Mouse (Mus musculus): Measurements from ENCODE around the gene Ier2. TPM values are rescaled to one million over a fixed set of nuclear protein-coding genes. Genes with fewer than 3 reads are reported as not detected.
A peak's percentile ranks its signal among the peaks of the same experiment; 100 is the strongest.

Ier2 gene
- polyA plus RNA-seq, 1 experiment from 2014 or later, result 140 TPM

DNA sequence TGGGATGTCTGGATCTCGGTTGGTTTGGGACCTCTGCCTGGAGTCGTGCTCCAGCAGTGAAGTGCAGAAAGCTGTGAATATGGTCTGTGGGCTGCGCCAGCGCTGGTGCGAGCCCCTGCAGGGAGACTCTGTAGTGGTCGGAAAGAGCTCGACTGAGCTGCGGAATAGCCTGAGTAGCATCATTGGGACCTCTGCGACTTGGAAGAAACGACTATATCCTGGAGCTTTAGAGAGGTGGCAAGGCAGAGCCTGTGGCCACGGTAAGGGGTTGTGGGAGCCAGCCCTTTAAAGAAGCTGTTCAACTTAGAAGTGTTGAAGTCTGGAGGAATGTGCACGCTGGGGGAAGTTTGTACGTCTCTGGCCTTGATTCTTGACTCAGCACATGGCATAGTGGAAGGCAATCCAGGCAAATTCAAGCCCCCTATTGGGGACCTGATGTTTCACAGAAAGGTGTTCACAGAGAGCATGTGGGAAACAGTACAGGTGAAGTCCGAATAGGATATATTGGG is 2.8 kb upstream of the Ier2 start:
- H3K4me1 ChIP-seq, result peaks cover 26% of the 10 kb centered on the region
- no peaks in the 10 kb centered on the region for H3K27me3 ChIP-seq (replicated peaks; ENCODE audit: low read depth, poor library complexity, severe bottlenecking)
- DNase-seq (ENCODE audit: low spot score), result no peak
- peaks cover 38% of the 10 kb centered on the region for H3K36me3 ChIP-seq (replicated peaks)
- H3K9me3 ChIP-seq, result no peaks in the 10 kb centered on the region
- peak overlapping the region; percentile 99 for H3K4me3 ChIP-seq
- WGBS, result 2% methylated on average over 14 of the region's 14 CpGs
- H3K27ac ChIP-seq (replicated peaks), result peak overlapping the region; percentile 96

DNA sequence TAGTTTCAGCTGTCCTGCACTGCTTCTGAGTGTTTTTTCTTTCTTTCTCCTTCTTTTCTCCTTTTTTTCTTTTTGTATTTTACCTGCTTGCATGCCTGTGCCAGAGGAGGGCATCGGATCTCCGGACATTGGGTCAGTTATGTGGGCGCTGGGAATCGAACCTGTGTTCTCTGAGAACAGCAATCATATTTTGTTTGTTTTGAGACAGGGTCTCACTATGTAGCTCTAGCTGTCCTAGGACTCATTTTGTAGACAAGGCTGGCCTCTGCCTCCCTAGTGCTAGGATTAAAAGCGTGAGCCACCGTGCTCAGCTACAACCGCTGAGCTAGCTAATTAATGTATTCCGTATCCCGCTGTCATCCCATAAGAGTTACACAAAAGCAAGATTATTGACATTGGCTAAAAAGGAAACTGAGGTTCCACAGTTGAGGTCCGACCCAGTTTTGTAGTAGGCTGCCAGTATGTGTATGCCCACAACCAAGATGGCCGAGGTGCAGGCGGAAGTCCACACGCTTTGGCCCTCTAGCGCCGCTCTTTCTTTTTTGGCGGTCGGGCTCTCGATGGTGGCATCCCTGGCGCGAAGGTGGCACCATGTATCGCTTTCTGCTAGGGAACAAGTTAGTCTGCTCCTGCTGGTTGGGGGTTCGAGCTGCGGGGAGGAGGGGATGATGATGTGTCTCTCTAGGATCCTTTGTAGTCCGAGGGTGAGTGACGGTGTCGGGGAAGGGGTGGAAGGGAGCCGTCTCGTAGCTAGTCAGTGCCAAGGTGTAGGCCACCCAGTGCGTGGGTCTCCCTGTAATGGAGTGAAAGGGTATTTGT is 2.1 kb upstream of the Ier2 start:
- H3K27me3 ChIP-seq (replicated peaks; ENCODE audit: low read depth, poor library complexity, severe bottlenecking), result no peaks in the 10 kb centered on the region
- peak overlapping the region; percentile 99 for H3K4me3 ChIP-seq
- peak overlapping the region; percentile 96 for H3K27ac ChIP-seq (replicated peaks)
- peaks cover 32% of the 10 kb centered on the region for H3K4me1 ChIP-seq
- no peaks in the 10 kb centered on the region for H3K9me3 ChIP-seq
- DNase-seq (ENCODE audit: low spot score), result peak; percentile 84
- under 1% methylated on average over 29 of the region's 29 CpGs for WGBS
- H3K36me3 ChIP-seq (replicated peaks), result peaks cover 32% of the 10 kb centered on the region

DNA sequence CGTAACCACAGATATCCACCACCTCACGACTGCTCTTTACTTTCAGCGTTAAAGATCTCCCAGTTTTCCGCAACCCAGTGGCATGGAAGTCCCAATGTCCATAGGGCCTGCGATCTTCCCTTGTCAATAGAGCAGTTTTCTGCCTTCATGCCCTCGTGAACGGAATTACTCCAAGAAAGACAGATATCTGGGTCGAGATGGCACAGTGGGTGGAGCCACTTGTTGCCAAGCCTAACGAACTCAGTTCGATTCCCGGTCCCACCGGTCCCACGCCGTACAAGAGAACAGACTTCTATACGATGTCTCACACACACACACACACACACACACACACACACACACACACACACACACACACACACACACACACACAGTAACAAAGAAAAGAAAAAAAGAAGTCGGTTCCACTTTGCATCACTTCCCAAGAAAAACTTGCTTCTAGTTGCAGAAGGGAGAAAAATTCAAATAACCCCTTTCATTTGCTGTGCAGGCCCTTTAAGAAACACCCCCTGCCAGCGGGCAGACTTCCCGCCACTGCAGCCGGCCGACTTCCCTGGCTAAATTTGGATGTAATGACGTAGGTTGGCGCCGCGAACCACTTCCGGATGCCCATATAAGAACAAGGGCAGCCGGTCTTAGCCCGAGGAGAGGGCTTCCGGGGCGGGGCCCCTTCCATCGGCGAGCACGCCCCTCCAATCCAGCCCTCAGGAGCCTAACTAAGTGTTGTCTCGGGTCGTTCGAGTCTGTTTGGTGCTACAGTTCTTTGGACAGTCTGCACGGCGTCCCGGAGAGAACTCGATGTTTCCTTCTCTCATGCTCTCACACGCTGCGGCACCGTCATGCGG is 1.1 kb upstream of the Ier2 start:
- Histone ChIP-seq H3K4me3 (peak overlapping the region; percentile 99), H3K27ac (replicated peaks) (peak overlapping the region; percentile 96), H3K36me3 (replicated peaks) (peaks cover 22% of the 10 kb centered on the region), H3K9me3 (no peaks in the 10 kb centered on the region), H3K4me1 (peaks cover 43% of the 10 kb centered on the region), H3K27me3 (replicated peaks; ENCODE audit: low read depth, poor library complexity, severe bottlenecking) (no peaks in the 10 kb centered on the region)
- 4% methylated on average over 43 of the region's 43 CpGs for WGBS
- DNase-seq (ENCODE audit: low spot score), result peak; percentile 98

DNA sequence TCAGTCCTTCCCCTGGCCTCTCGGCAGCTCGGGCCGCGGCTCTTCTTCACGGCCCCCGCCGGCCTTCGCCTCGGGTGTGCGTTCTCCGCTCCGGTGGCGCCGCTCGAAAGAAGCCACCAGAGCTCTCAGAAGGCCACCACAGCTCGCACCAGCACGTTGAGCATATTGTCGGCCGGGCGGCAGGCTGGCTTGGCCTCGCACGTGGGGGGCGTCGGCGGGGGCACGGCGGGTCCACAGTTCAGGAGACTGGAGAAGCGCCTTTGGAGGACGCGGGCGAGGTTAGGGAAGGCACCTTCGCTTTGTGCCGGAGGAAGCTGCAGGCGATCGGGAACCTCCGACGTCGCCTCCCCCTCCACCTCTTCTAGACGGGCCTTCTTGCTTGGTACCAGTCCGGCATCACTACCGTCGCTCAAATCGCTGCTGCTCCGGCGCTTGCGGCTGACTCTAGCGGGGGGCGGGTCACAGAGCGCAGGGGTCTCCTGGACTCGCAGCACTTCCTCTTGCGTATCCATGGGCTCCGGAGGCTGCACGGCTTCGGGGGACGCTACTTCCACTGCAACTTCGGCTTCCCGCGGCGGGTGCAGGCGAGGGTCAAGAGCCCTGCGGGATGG is 586 bp downstream of the Ier2 start:
- Histone ChIP-seq H3K4me1 (peaks cover 60% of the 10 kb centered on the region), H3K36me3 (replicated peaks) (peaks cover 11% of the 10 kb centered on the region; the same call in 1 of the 2 replicates)

DNA sequence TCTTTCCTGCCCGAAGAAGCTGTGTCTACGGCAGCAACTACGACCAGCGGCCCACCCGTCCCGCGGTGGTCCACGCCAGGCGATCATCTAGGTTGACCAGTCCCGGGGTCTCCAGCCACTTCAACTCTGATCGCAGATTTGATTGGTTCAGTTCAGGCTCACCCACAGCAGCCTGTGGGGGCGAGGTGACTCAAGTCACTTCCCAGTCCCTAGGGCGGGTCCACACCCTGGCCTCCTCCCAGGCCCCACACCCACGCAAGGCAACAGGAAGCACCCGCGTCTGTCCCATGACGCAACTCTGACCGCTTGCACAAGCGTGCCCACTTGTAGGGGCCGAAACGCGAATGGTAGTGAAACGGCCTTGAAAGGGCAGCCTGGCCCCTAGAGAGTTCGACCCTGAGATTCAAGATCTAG is 1.2 kb downstream of the Ier2 start:
- Histone ChIP-seq H3K27ac (replicated peaks) (peak overlapping the region; percentile 96), H3K36me3 (replicated peaks) (peaks cover 8% of the 10 kb centered on the region; the same call in 1 of the 2 replicates), H3K27me3 (replicated peaks; ENCODE audit: low read depth, poor library complexity, severe bottlenecking) (no peaks in the 10 kb centered on the region), H3K4me1 (peaks cover 66% of the 10 kb centered on the region), H3K4me3 (peak overlapping the region; percentile 99), H3K9me3 (no peaks in the 10 kb centered on the region)
- DNase-seq (ENCODE audit: low spot score), result peak; percentile 72
- under 1% methylated on average over 24 of the region's 24 CpGs for WGBS

More for the DNA sequence above, 586 bp downstream of the Ier2 start:
- Histone ChIP-seq H3K27me3 (replicated peaks; ENCODE audit: low read depth, poor library complexity, severe bottlenecking) (no peaks in the 10 kb centered on the region), H3K27ac (replicated peaks) (peak overlapping the region; percentile 96), H3K4me3 (peak overlapping the region; percentile 99), H3K9me3 (no peaks in the 10 kb centered on the region)
- DNase-seq (ENCODE audit: low spot score), result peak; percentile 76
- WGBS, result under 1% methylated on average over 61 of the region's 61 CpGs

GRCm38 (mm10) chr8:84660819-84661457 is 1.7 kb downstream of the Ier2 start:
- Histone ChIP-seq H3K36me3 (replicated peaks) (peaks cover 4% of the 10 kb centered on the region; the same call in 1 of the 2 replicates), H3K27ac (replicated peaks) (peak overlapping the region; percentile 96), H3K4me1 (peaks cover 67% of the 10 kb centered on the region), H3K9me3 (no peaks in the 10 kb centered on the region), H3K4me3 (peak overlapping the region; percentile 99), H3K27me3 (replicated peaks; ENCODE audit: low read depth, poor library complexity, severe bottlenecking) (no peaks in the 10 kb centered on the region)
- peak; percentile 85 for DNase-seq (ENCODE audit: low spot score)
- WGBS, result under 1% methylated on average over 20 of the region's 20 CpGs

GRCm38 (mm10) chr8:84659936-84660818 is 2.5 kb downstream of the Ier2 start:
- peak overlapping the region; percentile 96 for H3K27ac ChIP-seq (replicated peaks)
- H3K27me3 ChIP-seq (replicated peaks; ENCODE audit: low read depth, poor library complexity, severe bottlenecking), result no peaks in the 10 kb centered on the region
- H3K36me3 ChIP-seq (replicated peaks), result peaks cover 4% of the 10 kb centered on the region; the same call in 1 of the 2 replicates
- DNase-seq (ENCODE audit: low spot score), result peak; percentile 86
- H3K4me3 ChIP-seq, result peak overlapping the region; percentile 99
- H3K9me3 ChIP-seq, result no peaks in the 10 kb centered on the region
- under 1% methylated on average over 33 of the region's 33 CpGs for whole genome bisulfite sequencing
- H3K4me1 ChIP-seq, result peaks cover 67% of the 10 kb centered on the region

- WGBS, result 71% methylated on average over 1 of the region's 1 CpGs
- peaks cover 75% of the 10 kb centered on the region for H3K4me1 ChIP-seq
- H3K9me3 ChIP-seq, result no peaks in the 10 kb centered on the region
- peaks cover 4% of the 10 kb centered on the region; the same call in 1 of the 2 replicates for H3K36me3 ChIP-seq (replicated peaks)
- H3K4me3 ChIP-seq, result peak overlapping the region; percentile 99
- DNase-seq (ENCODE audit: low spot score), result no peak
- peak overlapping the region; percentile 96 for H3K27ac ChIP-seq (replicated peaks)
- H3K27me3 ChIP-seq (replicated peaks; ENCODE audit: low read depth, poor library complexity, severe bottlenecking), result no peaks in the 10 kb centered on the region
Observed at GRCm38 (mm10) chr8:84658951-84659350, 3.7 kb downstream of the Ier2 start.

GRCm38 (mm10) chr8:84657680-84658079 is 5.0 kb downstream of the Ier2 start:
- no peaks in the 10 kb centered on the region for H3K9me3 ChIP-seq
- DNase-seq (ENCODE audit: low spot score), result no peak
- peak overlapping the region; percentile 59 for H3K4me3 ChIP-seq
- no peaks in the 10 kb centered on the region for H3K27me3 ChIP-seq (replicated peaks; ENCODE audit: low read depth, poor library complexity, severe bottlenecking)
- WGBS, result 33% methylated on average over 4 of the region's 4 CpGs
- peaks cover 75% of the 10 kb centered on the region for H3K4me1 ChIP-seq
- peak overlapping the region; percentile 97 for H3K27ac ChIP-seq (replicated peaks)
- peaks cover 4% of the 10 kb centered on the region; the same call in 1 of the 2 replicates for H3K36me3 ChIP-seq (replicated peaks)

DNA sequence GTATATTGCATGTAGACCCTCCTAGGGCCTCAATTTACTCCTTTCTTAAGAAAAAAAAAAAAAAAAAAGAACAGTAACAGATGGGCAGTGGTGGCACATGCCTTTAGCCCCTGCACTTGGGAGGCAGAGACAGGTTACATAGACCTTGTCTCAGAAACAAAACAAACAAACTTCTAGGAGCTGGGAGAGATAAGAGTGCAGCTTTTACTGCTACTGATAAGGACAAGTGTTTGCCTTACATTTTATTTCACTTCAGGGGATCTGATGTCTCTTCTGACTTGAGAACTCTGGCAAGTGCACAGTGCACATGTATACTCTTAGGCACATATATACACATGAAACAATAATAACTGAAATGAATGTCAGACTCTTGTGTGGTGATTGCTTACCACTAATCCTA is 5.4 kb downstream of the Ier2 start:
- Histone ChIP-seq H3K4me1 (peaks cover 75% of the 10 kb centered on the region), H3K9me3 (no peaks in the 10 kb centered on the region), H3K4me3 (peak overlapping the region; percentile 59), H3K27me3 (replicated peaks; ENCODE audit: low read depth, poor library complexity, severe bottlenecking) (no peaks in the 10 kb centered on the region), H3K27ac (replicated peaks) (peak overlapping the region; percentile 97), H3K36me3 (replicated peaks) (peaks cover 4% of the 10 kb centered on the region; the same call in 1 of the 2 replicates)
- DNase-seq (ENCODE audit: low spot score), result no peak

DNA sequence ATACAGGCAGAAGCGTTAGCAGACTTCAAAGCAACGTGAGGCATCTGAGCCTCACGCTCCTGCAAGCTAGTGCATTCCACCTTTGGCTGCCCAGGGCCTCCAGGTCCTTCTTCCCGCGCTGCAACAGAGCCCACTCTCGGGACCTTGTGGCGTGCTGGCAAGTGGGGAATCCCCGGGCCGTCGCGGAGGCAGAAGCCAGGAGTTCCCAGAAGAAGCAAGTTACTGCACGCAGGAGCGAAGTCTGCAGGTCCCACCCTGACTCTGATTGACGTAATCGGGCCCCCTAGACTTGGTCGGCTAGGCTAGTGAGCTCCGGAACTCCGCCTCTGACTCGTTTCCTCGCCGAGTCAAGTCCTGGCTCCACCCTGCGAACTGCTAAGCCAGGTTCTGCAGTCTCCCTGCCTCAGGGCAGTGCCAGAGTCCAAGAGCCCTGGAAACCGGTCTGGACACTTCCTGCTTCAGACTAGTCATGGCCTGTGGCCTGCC is 6.0 kb downstream of the Ier2 start:
- Histone ChIP-seq H3K36me3 (replicated peaks) (peaks cover 3% of the 10 kb centered on the region; the same call in 1 of the 2 replicates), H3K27me3 (replicated peaks; ENCODE audit: low read depth, poor library complexity, severe bottlenecking) (no peaks in the 10 kb centered on the region), H3K4me1 (peaks cover 75% of the 10 kb centered on the region), H3K9me3 (no peaks in the 10 kb centered on the region), H3K27ac (replicated peaks) (peak overlapping the region; percentile 97), H3K4me3 (peak overlapping the region; percentile 59)
- DNase-seq (ENCODE audit: low spot score), result peak; percentile 90
- WGBS, result 0% methylated on average over 23 of the region's 23 CpGs

Measured in embryonic facial prominence, embryonic 10.5 days (tissue).